Mouse (Mus musculus) stomach, embryonic 16.5 days (tissue): ENCODE results near the gene Zbtb42. TPM values are rescaled to one million over a fixed set of nuclear protein-coding genes. Genes with fewer than 3 reads are reported as not detected.

Experiments used
- ATAC-seq: fragments of 200-750 bp; cut with Nextera tagmentation; 2 replicates; pipeline ENCODE4 v1.8.0; 2017; ENCODE audit warnings: moderate number of reproducible peaks, moderate TSS enrichment; ENCODE audit not compliant: insufficient read depth, low FRiP score
- H3K27ac ChIP-seq: fragments of 300-500 bp; sonication (generic); 2 replicates; pipeline ENCODE4 v1.5.1; 2014; ENCODE audit warnings: low read length
- H3K27me3 ChIP-seq: fragments of 300-500 bp; sonication (generic); 2 replicates; pipeline ENCODE4 v1.6.1; 2014; ENCODE audit warnings: low read length, control low read depth, mixed read lengths; ENCODE audit not compliant: control insufficient read depth, insufficient read depth
- H3K36me3 ChIP-seq: fragments of 300-500 bp; sonication (generic); 2 replicates; pipeline ENCODE4 v1.6.1; 2014; ENCODE audit warnings: low read length; ENCODE audit not compliant: control insufficient read depth, insufficient read depth
- H3K4me1 ChIP-seq: fragments of 300-500 bp; sonication (generic); 2 replicates; pipeline ENCODE4 v1.6.1; 2014; ENCODE audit warnings: low read length, control low read depth, mixed read lengths; ENCODE audit not compliant: control insufficient read depth, insufficient read depth
- H3K4me2 ChIP-seq: fragments of 300-500 bp; sonication (generic); 2 replicates; pipeline ENCODE4 v1.6.1; 2014; ENCODE audit warnings: low read depth, low read length, mixed read lengths
- H3K4me3 ChIP-seq: fragments of 300-500 bp; sonication (generic); replicated peaks from 2 replicates; pipeline ENCODE4 v1.5.1; 2014; ENCODE audit warnings: mild to moderate bottlenecking, low read length
- H3K9ac ChIP-seq: fragments of 300-500 bp; sonication (generic); 2 replicates; pipeline ENCODE4 v1.6.1; 2014; ENCODE audit warnings: low read length
- H3K9me3 ChIP-seq: fragments of 300-500 bp; sonication (generic); replicated peaks from 2 replicates; pipeline ENCODE4 v1.6.1; 2016; ENCODE audit warnings: low read length, control low read depth; ENCODE audit not compliant: control insufficient read depth
- WGBS: fragments of 180-500 bp; shearing (Covaris S2); extraction: QIAGEN DNeasy Blood & Tissue Kit; methylation state at CpG from one replicate; pipeline ENCODE4 v1.1.7; 2014; 5-methylcytosine and 5-hydroxymethylcytosine counted together
- polyA plus RNA-seq: library from polyadenylated mRNA; unstranded; fragments of >200 nt; fragmentation: Nextera tagmentation; extraction: Ambion mirVana; gene quantifications from 2 replicates; pipeline ENCODE4 v1.2.1, GENCODE M21; 2015

The Zbtb42 gene
- polyA plus RNA-seq, 1 experiment from 2014 or later = 9.7 TPM

GRCm38 (mm10) chr12:112693185-112694126 is 14.8 kb downstream of the Zbtb42 start:
- ATAC-seq = peak; percentile 97
- 2% methylated on average over 54 of the region's 54 CpGs for WGBS

GRCm38 (mm10) chr12:112694127-112694475 is 15.5 kb downstream of the Zbtb42 start:
- peak overlapping the region; percentile 76 for H3K27ac ChIP-seq

More at GRCm38 (mm10) chr12:112693185-112694126, 14.8 kb downstream of the Zbtb42 start:
- peaks cover 12% of the 10 kb centered on the region for H3K4me1 ChIP-seq
- H3K36me3 ChIP-seq = no peaks in the 10 kb centered on the region
- H3K9ac ChIP-seq = peak overlapping the region; percentile 93
- peak overlapping the region; percentile 76 for H3K27ac ChIP-seq
- no peaks in the 10 kb centered on the region; the same call in 1 of the 2 replicates for H3K27me3 ChIP-seq
- peak overlapping the region; percentile 68 for H3K4me3 ChIP-seq
- peak overlapping the region; percentile 66 for H3K4me2 ChIP-seq
- no peaks in the 10 kb centered on the region for H3K9me3 ChIP-seq

DNA sequence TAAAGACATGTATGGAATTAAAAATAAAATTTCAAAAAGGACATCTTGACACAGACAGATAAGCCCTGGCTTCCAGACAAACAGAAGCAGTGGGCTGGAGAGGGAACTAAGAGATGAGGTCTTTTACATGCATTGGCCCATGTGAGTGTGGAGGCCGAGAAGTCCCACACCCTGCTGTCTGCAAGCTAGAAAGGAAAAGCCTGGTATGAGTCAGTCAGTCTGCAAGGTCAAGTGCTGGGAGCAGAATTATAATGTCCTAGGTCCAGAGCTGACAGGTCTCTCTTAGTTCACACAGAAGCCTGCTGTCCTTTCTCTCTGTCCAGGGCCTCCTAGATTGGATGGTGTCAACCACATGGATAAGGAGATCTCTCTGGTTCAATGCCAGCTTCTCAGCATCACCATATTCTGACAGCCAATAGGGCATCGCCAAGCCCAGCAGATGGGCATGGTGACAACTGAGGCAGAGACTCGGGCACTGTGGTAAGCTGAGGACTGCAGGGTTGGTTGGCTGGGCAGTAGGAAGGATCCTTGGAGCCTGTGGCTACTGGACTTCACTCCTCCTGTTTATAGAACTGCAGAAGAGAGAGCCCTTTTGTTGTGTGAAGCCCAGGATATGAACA is 18.3 kb downstream of the Zbtb42 start:
- Histone ChIP-seq H3K36me3 (no peaks in the 10 kb centered on the region), H3K27ac (no peak overlapping the region), H3K9me3 (no peaks in the 10 kb centered on the region), H3K4me2 (no peak overlapping the region), H3K27me3 (no peaks in the 10 kb centered on the region; the same call in 1 of the 2 replicates), H3K4me1 (peaks cover 21% of the 10 kb centered on the region), H3K9ac (no peak overlapping the region), H3K4me3 (no peak overlapping the region)
- 70% methylated on average over 3 of the region's 3 CpGs for WGBS
- ATAC-seq = no peak

More at GRCm38 (mm10) chr12:112694127-112694475, 15.5 kb downstream of the Zbtb42 start:
- H3K36me3 ChIP-seq = no peaks in the 10 kb centered on the region
- no peaks in the 10 kb centered on the region for H3K9me3 ChIP-seq
- peak overlapping the region; percentile 68 for H3K4me3 ChIP-seq
- H3K4me2 ChIP-seq = peak overlapping the region; percentile 66
- no peaks in the 10 kb centered on the region; the same call in 1 of the 2 replicates for H3K27me3 ChIP-seq
- WGBS = 78% methylated on average over 10 of the region's 10 CpGs
- peaks cover 12% of the 10 kb centered on the region for H3K4me1 ChIP-seq
- ATAC-seq = no peak
- H3K9ac ChIP-seq = peak overlapping the region; percentile 93

DNA sequence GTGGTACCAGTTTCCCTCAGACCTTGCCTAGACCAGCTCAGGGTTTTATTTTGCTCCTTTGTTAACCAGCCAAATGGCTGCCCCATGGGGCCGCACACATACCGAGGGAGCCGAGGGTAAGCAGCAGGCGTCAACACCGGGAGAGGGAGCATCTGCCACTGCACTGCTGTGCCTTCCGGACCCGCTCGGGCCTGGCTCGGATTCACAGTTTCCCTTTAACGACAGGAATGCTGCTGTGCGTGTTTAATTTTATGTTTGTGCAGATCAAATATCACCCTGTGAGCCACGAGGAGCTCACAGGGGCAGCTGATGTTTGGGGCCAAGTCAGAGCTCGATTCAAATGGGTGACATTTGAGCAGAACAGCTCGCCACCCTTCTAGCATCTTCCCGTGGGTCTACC is 21.9 kb downstream of the Zbtb42 start:
- H3K27ac ChIP-seq = no peak overlapping the region
- H3K36me3 ChIP-seq = no peaks in the 10 kb centered on the region
- H3K27me3 ChIP-seq = peaks cover 4% of the 10 kb centered on the region; the same call in 1 of the 2 replicates
- no peaks in the 10 kb centered on the region for H3K9me3 ChIP-seq
- peak overlapping the region; percentile 50 for H3K9ac ChIP-seq
- 4% methylated on average over 15 of the region's 15 CpGs for WGBS
- 0 out of 2 replicates have a peak, but pooled peaks cover 9% of the 10 kb centered on the region for H3K4me1 ChIP-seq
- peak overlapping the region; percentile 6; the same call in 1 of the 2 replicates for H3K4me3 ChIP-seq
- ATAC-seq = no peak; the same call in 1 of the 2 replicates
- peak overlapping the region; percentile 25 for H3K4me2 ChIP-seq

DNA sequence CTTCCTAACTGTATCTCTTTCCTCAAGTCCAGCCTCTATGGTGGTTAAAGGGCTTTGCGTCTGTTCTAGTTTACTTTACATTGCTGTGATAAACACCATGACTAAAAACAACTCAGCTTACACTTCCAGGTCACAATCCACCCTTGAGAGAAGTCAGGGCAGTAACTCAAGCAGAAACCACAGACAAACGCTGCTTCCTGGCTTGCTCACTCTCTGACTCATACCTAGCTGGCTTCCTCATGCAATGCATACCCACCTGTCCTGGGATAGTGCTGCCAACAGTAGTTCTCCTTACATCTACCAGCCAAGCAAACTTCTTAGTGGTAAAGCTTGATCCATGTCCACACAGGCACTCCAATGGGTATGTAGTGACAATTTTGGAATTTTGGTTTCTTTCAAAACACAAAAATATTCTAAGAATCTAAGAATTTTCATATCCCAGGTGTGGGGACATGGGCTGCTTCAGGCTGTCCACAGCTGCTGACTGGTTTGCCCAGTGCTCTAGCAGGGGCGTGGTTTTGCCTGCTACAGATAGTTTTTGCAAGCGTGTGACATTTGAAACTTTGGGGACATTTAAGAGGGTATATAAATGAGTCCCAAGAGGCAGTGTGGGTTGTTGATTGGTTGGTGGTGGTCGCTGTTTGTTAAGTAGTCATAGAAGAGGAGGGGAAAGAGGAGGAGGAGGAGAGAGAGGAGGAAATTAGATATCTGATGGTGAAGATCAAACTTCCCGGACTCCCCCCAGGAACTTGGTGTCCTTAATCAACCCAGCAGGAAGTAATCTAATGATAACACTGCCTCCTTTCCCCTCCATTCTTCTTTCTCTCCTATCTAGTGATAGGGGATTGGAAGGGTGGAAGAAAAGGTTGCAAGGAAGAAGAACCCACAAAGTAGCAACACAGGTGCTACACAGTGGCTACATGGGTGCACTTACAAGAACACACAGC is 24.0 kb downstream of the Zbtb42 start:
- no peak for ATAC-seq
- no peaks in the 10 kb centered on the region for H3K9me3 ChIP-seq
- H3K36me3 ChIP-seq = no peaks in the 10 kb centered on the region
- H3K27me3 ChIP-seq = peaks cover 4% of the 10 kb centered on the region; the same call in 1 of the 2 replicates
- H3K4me1 ChIP-seq = 0 out of 2 replicates have a peak, but pooled peaks cover 9% of the 10 kb centered on the region
- no peak overlapping the region for H3K9ac ChIP-seq
- H3K27ac ChIP-seq = no peak overlapping the region
- WGBS = 47% methylated on average over 6 of the region's 6 CpGs
- H3K4me3 ChIP-seq = no peak overlapping the region
- no peak overlapping the region for H3K4me2 ChIP-seq

DNA sequence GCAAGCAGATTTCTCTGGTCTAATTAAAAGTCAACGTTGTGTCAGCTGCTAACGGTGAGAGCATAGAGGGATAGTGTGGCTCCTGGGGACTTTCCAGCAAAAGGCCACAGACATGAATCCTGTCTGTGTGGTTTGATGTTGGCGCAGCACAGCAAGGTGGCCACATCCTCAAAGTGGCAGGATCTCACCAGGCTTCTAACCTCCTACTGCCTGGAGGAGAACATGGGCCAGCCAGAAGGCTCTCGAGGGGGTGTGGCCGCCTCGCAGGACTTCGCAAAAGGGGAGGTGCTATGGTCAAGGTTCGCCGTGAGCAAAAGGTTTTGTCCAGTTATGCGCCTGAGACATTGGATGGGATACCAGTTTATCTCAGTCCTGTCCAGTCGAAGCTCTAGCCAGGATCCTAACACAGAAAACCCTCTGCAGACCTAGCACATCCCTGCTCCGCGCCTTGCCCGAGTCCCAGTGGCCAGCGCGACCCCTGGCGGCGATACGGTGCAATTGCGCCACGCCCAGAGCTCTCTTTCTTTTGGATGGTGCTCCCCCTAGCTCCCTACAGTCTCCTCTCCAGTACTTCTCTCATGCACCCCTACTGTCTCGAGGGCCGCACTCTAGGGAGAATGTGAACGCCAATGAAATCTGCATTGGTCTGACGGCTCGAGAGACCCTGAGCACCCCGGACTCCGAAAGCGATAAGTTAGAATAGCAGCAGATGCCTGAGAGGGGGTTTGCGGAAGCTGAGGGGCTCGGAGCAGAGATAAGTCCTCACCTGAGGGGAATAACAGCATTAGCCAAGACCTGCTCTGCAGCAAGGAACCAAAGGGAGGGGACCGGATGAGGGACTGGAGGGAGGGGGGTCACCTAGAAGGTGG is 28.3 kb downstream of the Zbtb42 start:
- Histone ChIP-seq H3K27ac (no peak overlapping the region), H3K36me3 (no peaks in the 10 kb centered on the region), H3K9ac (peak overlapping the region; percentile 59; the same call in 1 of the 2 replicates), H3K4me2 (peak overlapping the region; percentile 58), H3K4me3 (peak overlapping the region; percentile 20), H3K27me3 (0 out of 2 replicates have a peak, but pooled peaks cover 4% of the 10 kb centered on the region), H3K4me1 (no peaks in the 10 kb centered on the region), H3K9me3 (no peaks in the 10 kb centered on the region)
- 11% methylated on average over 32 of the region's 32 CpGs for WGBS
- ATAC-seq = peak; percentile 85

- WGBS = 17% methylated on average over 8 of the region's 8 CpGs
- peak overlapping the region; percentile 34; the same call in 1 of the 2 replicates for H3K9ac ChIP-seq
- H3K4me2 ChIP-seq = no peak overlapping the region
- no peaks in the 10 kb centered on the region for H3K4me1 ChIP-seq
- no peak overlapping the region for H3K4me3 ChIP-seq
- no peaks in the 10 kb centered on the region for H3K36me3 ChIP-seq
- H3K9me3 ChIP-seq = no peaks in the 10 kb centered on the region
- no peaks in the 10 kb centered on the region for H3K27me3 ChIP-seq
- no peak overlapping the region for H3K27ac ChIP-seq
- ATAC-seq = no peak
Measured at GRCm38 (mm10) chr12:112707573-112707869, 28.9 kb downstream of the Zbtb42 start.

GRCm38 (mm10) chr12:112713984-112714383 is 35.4 kb downstream of the Zbtb42 start:
- Histone ChIP-seq H3K27ac (no peak overlapping the region), H3K4me1 (0 out of 2 replicates have a peak, but pooled peaks cover 3% of the 10 kb centered on the region), H3K9ac (no peak overlapping the region), H3K4me2 (no peak overlapping the region), H3K36me3 (no peaks in the 10 kb centered on the region), H3K27me3 (no peaks in the 10 kb centered on the region), H3K4me3 (no peak overlapping the region), H3K9me3 (no peaks in the 10 kb centered on the region)
- WGBS = 57% methylated on average over 3 of the region's 3 CpGs
- no peak for ATAC-seq
